Mouse (Mus musculus): Measurements from ENCODE around the gene Gimap7. TPM values are rescaled to one million over a fixed set of nuclear protein-coding genes. Genes with fewer than 3 reads are reported as not detected.

Gene Gimap7
- polyA plus RNA-seq, 1 experiment from 2014 or later: 0.10 TPM

- no peak overlapping the region for H3K27ac ChIP-seq
- no peak for ATAC-seq (ENCODE audit: low read depth)
These were observed 20.9 kb upstream of the Gimap7 start for GRCm38 (mm10) chr6:48697555-48697930.

DNA sequence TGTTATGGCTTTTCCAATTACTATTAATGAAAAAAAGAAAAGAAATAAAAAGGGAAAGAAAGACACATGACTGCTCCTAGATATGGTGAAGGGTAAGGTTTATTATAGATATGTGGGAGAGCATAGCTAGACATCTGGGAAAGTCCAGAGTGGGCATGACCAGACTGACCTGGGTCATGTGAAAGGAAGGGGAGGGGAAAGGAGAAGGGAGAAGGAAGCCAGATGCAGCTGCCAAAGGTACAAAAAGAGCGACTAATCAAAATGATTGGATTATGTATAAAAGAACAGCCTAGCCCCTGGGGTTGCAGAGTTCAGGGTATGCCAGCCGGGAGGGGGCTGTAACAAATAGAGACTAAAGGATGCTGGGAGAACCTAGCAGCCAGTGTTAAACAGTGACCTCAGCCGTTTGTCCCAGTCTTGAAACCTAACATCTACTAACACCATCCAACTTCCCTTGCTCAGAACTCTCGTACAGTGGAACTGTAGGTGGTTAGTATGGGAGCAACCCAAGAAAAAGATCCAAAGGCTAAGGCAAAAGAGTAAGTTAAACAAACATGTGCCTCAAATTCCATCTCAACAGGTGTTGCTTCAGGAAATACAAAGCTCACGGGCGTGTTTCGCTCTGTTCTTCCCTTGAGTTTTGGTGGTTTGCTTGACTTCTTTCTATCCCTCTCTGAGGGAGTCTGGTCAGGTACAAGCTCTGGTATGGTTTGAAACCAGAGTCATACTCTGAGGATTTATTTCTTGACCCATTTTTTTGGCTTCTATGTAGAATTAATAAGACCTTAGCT, 20.2 kb upstream of the Gimap7 start:
- no peak overlapping the region for H3K27ac ChIP-seq
- DNase-seq: no peak
- no peaks in the 10 kb centered on the region for H3K36me3 ChIP-seq
- ATAC-seq (ENCODE audit: low read depth): no peak
- 46% methylated on average over 7 of the region's 7 CpGs for WGBS (ENCODE audit: insufficient replicate concordance)
- no peak overlapping the region for H3K9ac ChIP-seq
- no peak overlapping the region for H3K4me2 ChIP-seq
- no peaks in the 10 kb centered on the region; the same call in 1 of the 2 replicates for H3K4me1 ChIP-seq (replicated peaks)
- no peaks in the 10 kb centered on the region for H3K9me3 ChIP-seq (replicated peaks)
- no peaks in the 10 kb centered on the region for H3K27me3 ChIP-seq
- no peak overlapping the region for H3K4me3 ChIP-seq (replicated peaks)

More at GRCm38 (mm10) chr6:48697555-48697930, 20.9 kb upstream of the Gimap7 start:
- WGBS (ENCODE audit: insufficient replicate concordance): 32% methylated on average over 1 of the region's 1 CpGs
- no peak overlapping the region for H3K9ac ChIP-seq
- no peak overlapping the region for H3K4me2 ChIP-seq
- no peaks in the 10 kb centered on the region for H3K9me3 ChIP-seq (replicated peaks)
- no peaks in the 10 kb centered on the region for H3K27me3 ChIP-seq
- no peak for DNase-seq
- no peaks in the 10 kb centered on the region for H3K36me3 ChIP-seq
- no peak overlapping the region for H3K4me3 ChIP-seq (replicated peaks)
- H3K4me1 ChIP-seq (replicated peaks): no peaks in the 10 kb centered on the region; the same call in 1 of the 2 replicates

DNA sequence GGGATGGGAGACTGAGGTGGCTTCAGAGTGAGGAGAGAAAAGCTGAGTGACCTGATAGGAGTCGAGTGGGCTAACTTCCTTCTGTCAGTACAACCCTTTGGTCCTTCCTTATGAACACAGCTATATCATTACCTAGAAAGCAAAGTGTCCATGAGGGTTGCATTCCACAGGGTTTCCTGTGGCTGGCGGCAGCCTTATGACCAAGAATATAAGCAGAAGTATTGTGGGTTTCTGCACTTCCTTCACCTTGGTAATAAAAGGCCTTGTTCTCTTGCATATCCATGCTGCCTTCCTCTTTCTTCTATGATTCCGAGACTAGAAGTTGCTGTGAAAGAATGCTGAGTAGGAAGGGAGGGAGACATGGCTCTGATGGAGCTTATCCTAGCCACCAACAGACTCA, 19.5 kb upstream of the Gimap7 start:
- 19% methylated on average over 3 of the region's 3 CpGs for whole genome bisulfite sequencing (ENCODE audit: insufficient replicate concordance)
- H3K36me3 ChIP-seq: no peaks in the 10 kb centered on the region

GRCm38 (mm10) chr6:48700251-48701075, 18.0 kb upstream of the Gimap7 start:
- Histone ChIP-seq H3K4me1 (replicated peaks) (no peaks in the 10 kb centered on the region; the same call in 1 of the 2 replicates), H3K4me3 (replicated peaks) (no peak overlapping the region), H3K27me3 (no peaks in the 10 kb centered on the region), H3K36me3 (no peaks in the 10 kb centered on the region), H3K9ac (no peak overlapping the region), H3K27ac (peak overlapping the region; percentile 14; the same call in 1 of the 2 replicates), H3K9me3 (replicated peaks) (no peaks in the 10 kb centered on the region), H3K4me2 (no peak overlapping the region)
- ATAC-seq (ENCODE audit: low read depth): peak; percentile 36; the same call in 1 of the 2 replicates
- WGBS (ENCODE audit: insufficient replicate concordance): 14% methylated on average over 5 of the region's 5 CpGs
- no peak for DNase-seq

More for the DNA sequence above, 19.5 kb upstream of the Gimap7 start:
- H3K27me3 ChIP-seq: no peaks in the 10 kb centered on the region
- H3K27ac ChIP-seq: no peak overlapping the region
- no peak overlapping the region for H3K9ac ChIP-seq
- no peaks in the 10 kb centered on the region; the same call in 1 of the 2 replicates for H3K4me1 ChIP-seq (replicated peaks)
- no peak for ATAC-seq (ENCODE audit: low read depth)
- H3K4me2 ChIP-seq: no peak overlapping the region
- H3K9me3 ChIP-seq (replicated peaks): no peaks in the 10 kb centered on the region
- DNase-seq: no peak
- H3K4me3 ChIP-seq (replicated peaks): no peak overlapping the region

GRCm38 (mm10) chr6:48702146-48702545, 16.3 kb upstream of the Gimap7 start:
- no peak for DNase-seq
- Histone ChIP-seq H3K36me3 (no peaks in the 10 kb centered on the region), H3K9ac (no peak overlapping the region), H3K4me1 (replicated peaks) (no peaks in the 10 kb centered on the region; the same call in 1 of the 2 replicates), H3K27me3 (no peaks in the 10 kb centered on the region), H3K27ac (no peak overlapping the region), H3K4me3 (replicated peaks) (no peak overlapping the region), H3K4me2 (no peak overlapping the region), H3K9me3 (replicated peaks) (no peaks in the 10 kb centered on the region)
- WGBS (ENCODE audit: insufficient replicate concordance): 72% methylated on average over 7 of the region's 7 CpGs
- ATAC-seq (ENCODE audit: low read depth): no peak

DNA sequence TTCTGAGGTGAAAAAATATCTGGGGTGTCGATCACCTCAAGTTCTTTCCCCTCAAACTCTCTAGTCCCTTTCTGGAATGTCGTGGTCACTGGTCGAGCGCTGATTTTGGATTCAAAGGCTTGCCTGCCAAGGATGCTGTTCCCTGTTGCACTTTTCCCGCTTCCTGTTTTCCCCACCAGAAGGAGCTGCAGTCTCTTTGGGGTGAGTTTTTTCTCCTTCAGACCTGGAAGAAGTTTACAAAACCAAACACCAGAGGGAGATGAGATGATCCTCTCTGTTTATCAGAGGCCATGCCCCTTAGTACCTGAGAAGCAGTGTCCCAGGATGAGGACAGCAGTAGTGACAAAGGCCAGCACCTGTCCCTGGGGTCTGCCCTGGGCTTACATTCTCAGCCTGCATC, 15.8 kb upstream of the Gimap7 start:
- DNase-seq: no peak
- Histone ChIP-seq H3K4me2 (no peak overlapping the region), H3K4me3 (replicated peaks) (no peak overlapping the region), H3K4me1 (replicated peaks) (no peaks in the 10 kb centered on the region; the same call in 1 of the 2 replicates), H3K9me3 (replicated peaks) (no peaks in the 10 kb centered on the region), H3K36me3 (no peaks in the 10 kb centered on the region), H3K27me3 (no peaks in the 10 kb centered on the region), H3K9ac (no peak overlapping the region), H3K27ac (no peak overlapping the region)
- no peak for ATAC-seq (ENCODE audit: low read depth)
- WGBS (ENCODE audit: insufficient replicate concordance): 74% methylated on average over 5 of the region's 5 CpGs

DNA sequence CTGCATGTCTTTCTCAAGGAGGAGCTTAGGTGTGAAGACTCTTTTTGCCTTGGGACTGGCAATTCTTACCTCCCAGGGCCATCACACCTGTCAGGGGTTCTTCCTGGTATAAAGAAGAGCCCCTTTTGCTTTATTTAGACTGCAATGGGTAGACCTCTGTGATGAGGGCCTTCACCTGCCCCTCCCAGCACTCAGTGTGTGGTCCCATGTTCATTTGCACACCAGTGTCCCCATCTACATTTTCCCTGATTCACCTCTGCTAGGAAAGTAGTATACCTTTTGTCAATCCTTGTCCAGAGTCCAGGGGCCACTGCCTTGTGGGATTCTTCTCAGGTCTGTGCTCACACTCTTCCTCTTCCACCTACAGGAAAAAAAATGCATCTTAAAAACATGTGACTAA, 14.3 kb upstream of the Gimap7 start:
- DNase-seq: no peak
- no peaks in the 10 kb centered on the region for H3K27me3 ChIP-seq
- ATAC-seq (ENCODE audit: low read depth): no peak
- H3K4me3 ChIP-seq (replicated peaks): no peak overlapping the region
- no peak overlapping the region for H3K4me2 ChIP-seq
- H3K4me1 ChIP-seq (replicated peaks): no peaks in the 10 kb centered on the region; the same call in 1 of the 2 replicates
- no peak overlapping the region for H3K27ac ChIP-seq
- no peak overlapping the region for H3K9ac ChIP-seq
- no peaks in the 10 kb centered on the region for H3K36me3 ChIP-seq
- H3K9me3 ChIP-seq (replicated peaks): no peaks in the 10 kb centered on the region

- 49% methylated on average over 3 of the region's 3 CpGs for WGBS (ENCODE audit: insufficient replicate concordance)
- ATAC-seq (ENCODE audit: low read depth): no peak
- Histone ChIP-seq H3K4me1 (replicated peaks) (no peaks in the 10 kb centered on the region; the same call in 1 of the 2 replicates), H3K9me3 (replicated peaks) (no peaks in the 10 kb centered on the region), H3K36me3 (no peaks in the 10 kb centered on the region), H3K9ac (no peak overlapping the region; the same call in 1 of the 2 replicates), H3K4me2 (no peak overlapping the region), H3K4me3 (replicated peaks) (no peak overlapping the region; the same call in 1 of the 2 replicates), H3K27me3 (no peaks in the 10 kb centered on the region), H3K27ac (no peak overlapping the region)
- no peak for DNase-seq
These were observed 12.3 kb upstream of the Gimap7 start for GRCm38 (mm10) chr6:48706130-48706529.

DNA sequence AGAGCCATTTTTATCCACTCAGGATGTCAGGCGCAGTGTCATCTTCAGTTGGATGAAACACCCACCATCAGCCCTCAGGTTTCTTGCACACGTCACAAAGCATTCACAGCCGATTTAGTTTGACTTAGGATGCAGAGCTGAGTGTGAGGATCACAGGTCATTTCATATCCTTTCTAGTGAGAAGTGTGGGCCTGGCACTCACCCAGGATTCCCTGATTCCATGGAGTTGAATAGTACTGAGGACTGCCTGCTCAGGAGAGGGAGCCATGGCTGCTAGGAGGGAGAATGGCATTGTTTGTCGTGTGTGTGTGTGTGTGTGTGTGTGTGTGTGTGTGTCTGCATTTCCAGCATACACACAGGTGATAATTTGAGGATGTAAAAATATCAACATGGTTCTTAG, 1.9 kb downstream of the Gimap7 start:
- DNase-seq: no peak
- no peak for ATAC-seq (ENCODE audit: low read depth)
- Histone ChIP-seq H3K9me3 (replicated peaks) (no peaks in the 10 kb centered on the region), H3K4me3 (replicated peaks) (no peak overlapping the region), H3K4me2 (no peak overlapping the region), H3K36me3 (no peaks in the 10 kb centered on the region), H3K27me3 (no peaks in the 10 kb centered on the region), H3K9ac (no peak overlapping the region), H3K27ac (no peak overlapping the region), H3K4me1 (replicated peaks) (no peaks in the 10 kb centered on the region)
- 68% methylated on average over 4 of the region's 4 CpGs for WGBS (ENCODE audit: insufficient replicate concordance)

- H3K4me1 ChIP-seq (replicated peaks): 0 out of 2 replicates have a peak, but pooled peaks cover 3% of the 10 kb centered on the region
- H3K36me3 ChIP-seq: no peaks in the 10 kb centered on the region
- H3K4me2 ChIP-seq: no peak overlapping the region
- no peak overlapping the region for H3K9ac ChIP-seq
- no peak overlapping the region for H3K4me3 ChIP-seq (replicated peaks)
- no peaks in the 10 kb centered on the region for H3K27me3 ChIP-seq
- no peak for DNase-seq
- no peaks in the 10 kb centered on the region for H3K9me3 ChIP-seq (replicated peaks)
- H3K27ac ChIP-seq: no peak overlapping the region
- ATAC-seq (ENCODE audit: low read depth): no peak
- 53% methylated on average over 8 of the region's 8 CpGs for WGBS (ENCODE audit: insufficient replicate concordance)
These were observed 5.0 kb downstream of the Gimap7 start for GRCm38 (mm10) chr6:48723468-48723867.

- no peaks in the 10 kb centered on the region for H3K27me3 ChIP-seq
- DNase-seq (no peak), ATAC-seq (ENCODE audit: low read depth) (no peak)
- no peak overlapping the region for H3K4me3 ChIP-seq (replicated peaks)
- 0% methylated on average over 1 of the region's 1 CpGs for WGBS (ENCODE audit: insufficient replicate concordance)
- no peak overlapping the region for H3K27ac ChIP-seq
- H3K9me3 ChIP-seq (replicated peaks): no peaks in the 10 kb centered on the region
- no peak overlapping the region for H3K4me2 ChIP-seq
- 0 out of 2 replicates have a peak, but pooled peaks cover 3% of the 10 kb centered on the region for H3K4me1 ChIP-seq (replicated peaks)
- H3K36me3 ChIP-seq: no peaks in the 10 kb centered on the region
- no peak overlapping the region for H3K9ac ChIP-seq
These were observed 7.1 kb downstream of the Gimap7 start for GRCm38 (mm10) chr6:48725476-48725875.

Data from liver, embryonic 13.5 days (tissue).